Mouse (Mus musculus) mouse trophoblast stem cell (cell line): Measurements from ENCODE around the gene Sectm1b.
"Not testable (repeated sequence)": the region's sequence is repeated elsewhere in the genome, so short reads cannot be mapped to it uniquely, and the experiment has no call there.

ENCODE experiments used
- in situ Hi-C, 2 experiments: fragments of 300-500 bp; cut with MseI, MboI; formaldehyde crosslinking; loops; 2 replicates in 1 of 2; 3 replicates in 1 of 2; pipeline ENCODE4 v1.15.1; 2025

The Sectm1b gene

GRCm38 (mm10) chr11:121069662-121070061 is 6.3 kb upstream of the Sectm1b start:
- in situ Hi-C loops: not testable (repeated sequence)

GRCm38 (mm10) chr11:121067895-121068294 is 4.5 kb upstream of the Sectm1b start:
- in situ Hi-C loops: no loop called here

GRCm38 (mm10) chr11:121064197-121064596 is 828 bp upstream of the Sectm1b start:
- in situ Hi-C loops: no loop called here

- in situ Hi-C loops: no loop called here
Observed at GRCm38 (mm10) chr11:121061615-121062014, 1.8 kb downstream of the Sectm1b start.

GRCm38 (mm10) chr11:121060401-121061067 is 2.8 kb downstream of the Sectm1b start:
- in situ Hi-C loops: not testable (repeated sequence)

GRCm38 (mm10) chr11:121059471-121059870 is 3.9 kb downstream of the Sectm1b start:
- in situ Hi-C loops: no loop called here

- in situ Hi-C loops: no loop called here
Observed at GRCm38 (mm10) chr11:121058956-121059355, 4.4 kb downstream of the Sectm1b start.

- in situ Hi-C loops: no loop called here
Observed at GRCm38 (mm10) chr11:121058122-121058521, 5.2 kb downstream of the Sectm1b start.

- in situ Hi-C loops: no loop called here
Observed at GRCm38 (mm10) chr11:121056536-121057236, 6.7 kb downstream of the Sectm1b start.

GRCm38 (mm10) chr11:121053536-121053935 is 9.8 kb downstream of the Sectm1b start:
- in situ Hi-C loops: no loop called here

- in situ Hi-C loops: no loop called here
Observed at GRCm38 (mm10) chr11:121052387-121052786, 11.0 kb downstream of the Sectm1b start.

GRCm38 (mm10) chr11:121051793-121052192 is 11.6 kb downstream of the Sectm1b start:
- in situ Hi-C loops: no loop called here

- in situ Hi-C loops: loop anchor here in 1 of 2 experiments (5.0 kb wide), 1 partner anchor 38 kb away; no protein-coding TSS in a partner anchor
Observed at GRCm38 (mm10) chr11:121049840-121050239, 13.5 kb downstream of the Sectm1b start.

GRCm38 (mm10) chr11:121047826-121048399 is 15.5 kb downstream of the Sectm1b start:
- in situ Hi-C loops: loop anchor here in 1 of 2 experiments (5.0 kb wide), 1 partner anchor 36 kb away; no protein-coding TSS in a partner anchor

GRCm38 (mm10) chr11:121045286-121045685 is 18.1 kb downstream of the Sectm1b start:
- in situ Hi-C loops: loop anchor here in 1 of 2 experiments (5.0 kb wide), 1 partner anchor 33 kb away; no protein-coding TSS in a partner anchor

GRCm38 (mm10) chr11:121043025-121043424 is 20.3 kb downstream of the Sectm1b start:
- in situ Hi-C loops: not testable (repeated sequence)

- in situ Hi-C loops: no loop called here
Observed at GRCm38 (mm10) chr11:121042480-121042879, 20.9 kb downstream of the Sectm1b start.

- in situ Hi-C loops: no loop called here
Observed at GRCm38 (mm10) chr11:121041636-121042035, 21.7 kb downstream of the Sectm1b start.

GRCm38 (mm10) chr11:121041212-121041611 is 22.2 kb downstream of the Sectm1b start:
- in situ Hi-C loops: no loop called here

GRCm38 (mm10) chr11:121039302-121039701 is 24.1 kb downstream of the Sectm1b start, which contains the start of gene Cd7:
TSS of gene Cd7 (minus strand) at chr11:121039418.
- in situ Hi-C loops: no loop called here

GRCm38 (mm10) chr11:121038366-121039240 is 24.8 kb downstream of the Sectm1b start:
- in situ Hi-C loops: no loop called here
